Mouse (Mus musculus) embryonic fibroblast, embryonic 13.5 days (primary cell): ENCODE results near the gene Cmtr1. TPM values are rescaled to one million over a fixed set of nuclear protein-coding genes. Genes with fewer than 3 reads are reported as not detected.
A peak's percentile ranks its signal among the peaks of the same experiment; 100 is the strongest.
"Not testable (repeated sequence)": the region's sequence is repeated elsewhere in the genome, so short reads cannot be mapped to it uniquely, and the experiment has no call there.

ENCODE experiments used
- H3K27ac ChIP-seq: 2 replicates; pipeline ENCODE4 v1.5.1; 2012; ENCODE audit warnings: low read length, control low read depth, inconsistent platforms; ENCODE audit not compliant: insufficient read depth
- H3K4me1 ChIP-seq: 2 replicates; pipeline ENCODE4 v1.6.1; 2011; ENCODE audit warnings: low read length; ENCODE audit not compliant: control insufficient read depth, insufficient read depth
- H3K4me3 ChIP-seq: 2 replicates; pipeline ENCODE4 v1.5.1; 2011; ENCODE audit warnings: mild to moderate bottlenecking, control low read depth, low read length; ENCODE audit not compliant: insufficient read depth
- CTCF ChIP-seq: IDR thresholded peaks from 2 replicates; pipeline ENCODE4 v1.5.1; 2011; ENCODE audit warnings: mild to moderate bottlenecking, control low read depth, low read length, moderate library complexity, borderline replicate concordance; ENCODE audit not compliant: insufficient read depth
- POLR2A ChIP-seq: IDR thresholded peaks from 2 replicates; pipeline ENCODE4 v1.6.1; 2011; ENCODE audit warnings: low read depth, mild to moderate bottlenecking, control low read depth, low read length, moderate library complexity
- polyA plus RNA-seq: library from polyadenylated mRNA; stranded (reverse); fragments of >200 nt; gene quantifications from 2 replicates; pipeline ENCODE4 v1.2.4, GENCODE M21; 2011; ENCODE audit warnings: low read depth; ENCODE audit not compliant: missing spikeins, insufficient read length

The Cmtr1 gene
- polyA plus RNA-seq, 1 experiment: 68.9 TPM

- no peaks in the 10 kb centered on the region for H3K4me1 ChIP-seq
- H3K27ac ChIP-seq: no peak overlapping the region
- TF ChIP-seq CTCF: no peak
- TF ChIP-seq POLR2A: no peak
- no peak overlapping the region for H3K4me3 ChIP-seq
These were observed 38.0 kb downstream of the Cmtr1 start for GRCm38 (mm10) chr17:29698421-29698820.

DNA sequence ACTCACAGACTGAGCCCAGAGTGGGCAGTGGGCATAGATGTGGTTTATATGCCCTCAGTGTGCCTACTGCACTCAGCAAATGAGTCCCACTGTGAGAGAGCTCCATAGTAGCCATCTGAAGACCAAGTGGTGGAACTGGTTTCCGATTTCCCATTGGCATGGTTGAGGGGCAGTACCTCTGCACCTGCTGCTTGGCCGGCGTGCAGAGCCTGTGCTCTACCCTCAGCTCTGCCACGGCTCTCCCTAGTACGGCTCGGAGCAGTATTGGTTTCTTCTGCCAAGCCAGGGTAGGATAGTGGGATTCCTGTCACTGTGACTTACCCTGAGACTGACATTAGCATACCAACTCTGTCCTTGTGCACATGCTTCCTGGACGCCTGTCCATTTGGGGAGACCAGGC is 40.2 kb downstream of the Cmtr1 start:
- TF ChIP-seq POLR2A (no peak), CTCF (no peak)
- Histone ChIP-seq H3K4me1 (no peaks in the 10 kb centered on the region), H3K27ac (no peak overlapping the region)

DNA sequence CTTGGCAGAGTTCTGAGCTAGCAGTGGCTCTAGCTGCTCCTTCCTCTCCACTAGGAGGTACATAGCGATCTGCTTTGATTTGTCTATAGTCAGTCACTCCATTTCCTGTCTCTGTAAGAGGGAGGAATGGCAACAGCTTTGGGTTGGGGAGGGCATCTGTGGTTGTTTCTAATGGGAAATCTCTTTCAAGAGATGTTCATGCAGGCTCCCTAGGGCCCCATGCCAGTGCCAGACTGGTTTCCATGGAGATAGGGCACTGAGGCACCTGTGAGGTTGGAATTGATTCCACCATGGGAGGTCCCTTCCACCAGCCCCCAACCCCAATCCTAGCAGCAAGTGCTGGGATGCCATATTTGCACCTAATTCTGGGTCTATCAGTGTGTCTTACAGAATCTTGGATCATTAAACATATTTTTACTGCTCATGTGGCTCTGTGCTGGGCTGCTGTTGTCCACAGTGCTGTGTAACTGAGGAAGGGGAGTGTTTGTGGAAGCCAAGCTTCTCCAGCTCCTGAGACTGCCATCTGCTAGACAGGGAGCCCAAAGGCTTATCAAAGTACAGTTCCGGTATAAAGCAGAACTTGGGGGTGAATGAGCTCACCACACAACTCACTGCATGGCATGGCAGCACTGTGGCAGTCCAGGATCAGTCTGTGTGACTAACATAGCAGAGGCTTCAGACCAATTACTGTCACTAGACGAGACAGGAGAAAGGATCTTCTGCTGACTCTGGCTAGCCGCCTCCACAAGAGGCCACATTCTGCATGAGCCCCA is 42.7 kb downstream of the Cmtr1 start:
- Histone ChIP-seq H3K4me1 (no peaks in the 10 kb centered on the region), H3K4me3 (no peak overlapping the region), H3K27ac (no peak overlapping the region)
- TF ChIP-seq CTCF (no peak), POLR2A (no peak)

More for the DNA sequence above, 40.2 kb downstream of the Cmtr1 start:
- no peak overlapping the region for H3K4me3 ChIP-seq

DNA sequence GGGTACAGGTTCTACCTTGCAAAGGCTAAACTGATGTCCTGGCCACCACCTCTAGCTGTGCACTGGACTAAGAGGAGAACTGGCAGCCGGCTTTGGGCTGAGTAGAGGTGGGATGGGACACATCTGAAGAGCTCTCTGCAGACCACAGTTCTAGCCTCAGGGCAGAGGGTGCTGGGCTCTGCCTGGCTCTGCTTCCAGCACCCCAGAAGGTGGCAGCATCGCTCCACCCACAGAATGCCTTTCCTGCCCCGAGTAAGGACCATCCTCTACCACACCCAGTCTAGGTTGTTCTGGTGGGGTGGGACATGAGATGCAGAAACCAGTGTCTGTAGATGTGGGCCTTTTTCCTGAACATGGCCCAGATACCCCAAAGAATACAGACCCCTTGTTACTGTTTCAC is 44.4 kb downstream of the Cmtr1 start:
- TF ChIP-seq CTCF: peak; percentile 86
- TF ChIP-seq POLR2A: no peak
- no peak overlapping the region for H3K4me3 ChIP-seq
- no peak overlapping the region for H3K27ac ChIP-seq
- H3K4me1 ChIP-seq: no peaks in the 10 kb centered on the region

DNA sequence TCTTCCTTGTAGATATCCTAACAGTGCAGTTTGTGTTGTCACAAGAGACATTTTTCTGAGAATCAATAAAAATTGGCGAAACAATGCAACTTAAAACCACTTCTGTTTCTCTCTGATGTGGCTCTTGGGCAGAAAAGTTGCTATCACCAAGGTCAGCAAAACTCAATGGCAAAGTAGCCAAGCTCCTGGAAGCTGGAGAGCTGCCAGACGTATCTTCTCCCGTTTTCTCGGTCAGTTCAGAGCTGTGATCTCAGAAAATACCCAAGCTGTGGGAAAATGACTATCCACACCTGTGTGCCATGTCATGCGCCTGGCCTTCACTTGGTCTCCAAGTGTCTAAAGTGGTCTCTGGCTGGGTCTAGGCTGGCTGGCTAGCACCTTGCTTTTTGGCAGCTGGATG is 45.5 kb downstream of the Cmtr1 start:
- Histone ChIP-seq H3K4me3 (no peak overlapping the region), H3K4me1 (no peaks in the 10 kb centered on the region), H3K27ac (no peak overlapping the region)
- TF ChIP-seq POLR2A (no peak), CTCF (no peak)

- no peaks in the 10 kb centered on the region for H3K4me1 ChIP-seq
- no peak overlapping the region for H3K4me3 ChIP-seq
- H3K27ac ChIP-seq: no peak overlapping the region
- no peak for TF ChIP-seq POLR2A
- TF ChIP-seq CTCF: no peak
These were observed 46.7 kb downstream of the Cmtr1 start for GRCm38 (mm10) chr17:29706981-29707545.

DNA sequence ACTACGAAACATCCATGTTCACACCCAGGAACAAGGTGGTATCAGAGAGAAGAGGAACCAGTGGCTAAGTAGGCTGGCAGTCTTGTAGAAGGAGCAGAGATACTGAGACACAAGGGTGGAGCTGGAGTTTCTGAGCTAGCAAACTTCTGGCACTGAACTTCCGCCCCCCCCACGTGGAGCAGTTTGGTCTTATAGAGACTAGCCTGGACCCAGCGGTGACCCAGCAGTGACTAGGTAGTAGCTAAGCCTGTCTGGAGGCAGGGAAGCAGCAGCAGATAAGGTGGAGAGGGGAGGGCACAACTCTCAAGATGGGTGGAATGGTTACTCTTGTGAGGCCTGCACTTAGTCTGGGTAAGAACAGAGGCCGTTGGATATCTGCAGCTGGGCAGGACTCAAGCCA is 48.4 kb downstream of the Cmtr1 start:
- Histone ChIP-seq H3K27ac (no peak overlapping the region), H3K4me3 (no peak overlapping the region), H3K4me1 (no peaks in the 10 kb centered on the region)
- TF ChIP-seq POLR2A (no peak), CTCF (no peak)

- H3K4me1 ChIP-seq: no peaks in the 10 kb centered on the region
- TF ChIP-seq CTCF (no peak), POLR2A (no peak)
- H3K27ac ChIP-seq: no peak overlapping the region
- no peak overlapping the region for H3K4me3 ChIP-seq
These were observed 50.2 kb downstream of the Cmtr1 start for GRCm38 (mm10) chr17:29710562-29711044.

DNA sequence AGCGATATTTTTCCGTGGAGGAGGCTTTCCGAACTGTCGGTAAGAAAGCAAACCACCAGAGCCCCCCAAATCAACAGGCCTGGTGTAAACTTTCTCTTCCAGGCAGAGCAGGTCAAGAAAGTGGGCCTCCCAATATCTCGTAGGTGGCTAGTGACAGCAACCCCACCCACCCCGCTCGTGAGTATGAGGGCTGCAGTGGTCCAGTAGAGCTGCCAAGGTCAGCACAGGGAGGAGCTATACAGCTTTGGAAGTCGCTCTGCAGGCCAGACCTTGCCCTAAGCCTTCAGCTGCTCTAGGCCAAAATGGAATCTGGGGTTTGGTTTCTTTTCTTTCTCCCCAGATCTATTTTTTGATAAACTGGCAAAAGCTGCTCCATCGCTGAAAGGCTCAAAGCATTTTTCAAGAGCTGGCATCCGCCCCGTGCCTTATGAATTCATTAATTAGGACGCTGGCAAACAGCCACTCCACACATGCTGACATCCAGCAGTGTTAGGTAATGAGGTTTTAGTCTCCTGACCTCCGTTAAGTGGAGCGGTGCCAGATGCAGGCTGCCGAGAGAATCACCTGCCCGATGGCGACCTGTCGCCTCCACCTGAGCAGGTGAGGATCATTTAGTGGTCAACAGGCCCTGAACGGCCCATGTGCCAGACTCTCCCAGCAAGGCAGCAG is 50.8 kb downstream of the Cmtr1 start:
- Histone ChIP-seq H3K4me3 (no peak overlapping the region), H3K4me1 (peaks cover 3% of the 10 kb centered on the region; the same call in 1 of the 2 replicates), H3K27ac (no peak overlapping the region)
- no peak for TF ChIP-seq CTCF
- TF ChIP-seq POLR2A: no peak

DNA sequence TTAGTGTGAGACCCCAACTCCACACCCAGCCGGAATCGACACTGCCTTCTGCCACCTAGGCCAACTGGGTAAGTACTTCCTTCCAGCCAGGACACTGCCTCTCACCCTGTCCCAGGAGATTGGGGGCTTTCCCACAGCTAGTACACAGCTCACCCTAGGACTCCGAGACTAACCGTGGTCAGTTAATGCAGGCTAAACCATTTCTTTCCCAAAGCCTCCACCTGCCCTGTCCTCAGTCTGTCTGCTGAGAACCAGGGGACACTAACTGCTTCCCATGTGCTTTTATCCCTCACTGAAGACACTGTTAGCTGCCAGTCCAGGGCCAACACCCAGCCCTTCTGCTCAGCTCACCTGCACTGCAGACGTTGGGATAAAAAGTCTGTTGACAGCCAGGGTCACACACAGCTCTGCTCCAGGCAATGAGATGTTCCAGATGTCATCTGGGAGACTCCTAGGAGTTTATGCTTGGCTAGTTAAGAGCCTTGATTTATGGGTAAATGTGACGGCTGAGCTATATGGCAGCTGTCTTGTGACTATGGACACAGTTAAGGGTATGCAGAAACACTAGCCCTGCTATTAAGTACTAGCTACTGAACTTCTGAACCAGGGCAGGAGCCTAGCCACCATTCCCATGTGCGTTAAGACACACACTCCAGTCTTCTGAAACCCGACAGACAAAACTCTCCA is 51.5 kb downstream of the Cmtr1 start:
- H3K4me3 ChIP-seq: no peak overlapping the region
- no peak overlapping the region for H3K27ac ChIP-seq
- peaks cover 3% of the 10 kb centered on the region; the same call in 1 of the 2 replicates for H3K4me1 ChIP-seq
- TF ChIP-seq POLR2A: no peak
- TF ChIP-seq CTCF: no peak

DNA sequence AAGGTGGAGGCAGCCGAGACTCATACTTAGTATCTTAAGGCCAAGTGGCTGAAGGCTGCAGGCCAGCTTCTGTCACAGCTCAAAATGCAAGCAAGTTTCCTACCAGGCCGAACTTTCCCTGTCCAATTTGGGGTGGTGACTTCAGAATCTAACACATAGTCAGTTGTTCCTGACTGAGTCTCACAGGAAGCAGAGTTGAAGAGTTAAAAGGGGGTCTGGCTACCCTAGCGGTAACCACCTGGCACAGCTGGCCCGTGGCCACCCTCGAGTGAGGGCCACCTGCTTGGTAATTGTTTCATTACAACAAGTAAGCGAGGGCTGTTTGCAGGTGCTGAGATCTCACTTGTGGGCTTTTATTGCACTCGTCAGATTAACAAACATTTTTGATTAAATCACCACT is 52.2 kb downstream of the Cmtr1 start:
- Histone ChIP-seq H3K27ac (no peak overlapping the region), H3K4me3 (no peak overlapping the region), H3K4me1 (peaks cover 3% of the 10 kb centered on the region; the same call in 1 of the 2 replicates)
- no peak for TF ChIP-seq POLR2A
- TF ChIP-seq CTCF: no peak

GRCm38 (mm10) chr17:29713734-29714133 is 53.3 kb downstream of the Cmtr1 start:
- not testable (repeated sequence) for H3K4me3 ChIP-seq, H3K27ac ChIP-seq, H3K4me1 ChIP-seq
